Mouse (Mus musculus) neural tube, embryonic 13.5 days (tissue): ENCODE measurements around the gene Dolk. TPM values are rescaled to one million over a fixed set of nuclear protein-coding genes. Genes with fewer than 3 reads are reported as not detected.
A peak's percentile ranks its signal among the peaks of the same experiment; 100 is the strongest.

ENCODE experiments used
- ATAC-seq: fragments of 200-750 bp; cut with Nextera tagmentation; 2 replicates; pipeline ENCODE4 v1.8.0; 2017; ENCODE audit warnings: low read depth, mild to moderate bottlenecking, moderate TSS enrichment, moderate library complexity
- H3K27ac ChIP-seq: fragments of 300-500 bp; sonication (generic); replicated peaks from 2 replicates; pipeline ENCODE4 v1.5.1; 2015; ENCODE audit warnings: moderate library complexity, mild to moderate bottlenecking, inconsistent platforms
- H3K27me3 ChIP-seq: fragments of 300-500 bp; sonication (generic); 2 replicates; pipeline ENCODE4 v1.6.1; 2015; ENCODE audit warnings: mild to moderate bottlenecking, inconsistent platforms
- H3K36me3 ChIP-seq: fragments of 300-500 bp; sonication (generic); 2 replicates; pipeline ENCODE4 v1.6.1; 2015; ENCODE audit warnings: mild to moderate bottlenecking, inconsistent platforms
- H3K4me1 ChIP-seq: fragments of 300-500 bp; sonication (generic); replicated peaks from 2 replicates; pipeline ENCODE4 v1.6.1; 2015; ENCODE audit warnings: inconsistent platforms
- H3K4me2 ChIP-seq: fragments of 300-500 bp; sonication (generic); 2 replicates; pipeline ENCODE4 v1.6.1; 2015; ENCODE audit warnings: inconsistent platforms, mild to moderate bottlenecking, moderate library complexity
- H3K4me3 ChIP-seq: fragments of 300-500 bp; sonication (generic); 2 replicates; pipeline ENCODE4 v1.5.1; 2015; ENCODE audit warnings: mild to moderate bottlenecking, inconsistent platforms
- H3K9ac ChIP-seq: fragments of 300-500 bp; sonication (generic); 2 replicates; pipeline ENCODE4 v1.6.1; 2015; ENCODE audit warnings: moderate library complexity, mild to moderate bottlenecking, inconsistent platforms
- H3K9me3 ChIP-seq: fragments of 300-500 bp; sonication (generic); 2 replicates; pipeline ENCODE4 v1.6.1; 2016; ENCODE audit warnings: inconsistent platforms
- WGBS: fragments of 180-500 bp; shearing (Covaris S2); methylation state at CpG from one replicate; pipeline ENCODE4 v1.1.7; 2015; 5-methylcytosine and 5-hydroxymethylcytosine counted together
- polyA plus RNA-seq: library from polyadenylated mRNA; unstranded; fragments of >200 nt; fragmentation: Nextera tagmentation; extraction: Ambion mirVana; gene quantifications from 2 replicates; pipeline ENCODE4 v1.2.1, GENCODE M21; 2015

The Dolk gene
- polyA plus RNA-seq, 1 experiment from 2014 or later, result 33.1 TPM

DNA sequence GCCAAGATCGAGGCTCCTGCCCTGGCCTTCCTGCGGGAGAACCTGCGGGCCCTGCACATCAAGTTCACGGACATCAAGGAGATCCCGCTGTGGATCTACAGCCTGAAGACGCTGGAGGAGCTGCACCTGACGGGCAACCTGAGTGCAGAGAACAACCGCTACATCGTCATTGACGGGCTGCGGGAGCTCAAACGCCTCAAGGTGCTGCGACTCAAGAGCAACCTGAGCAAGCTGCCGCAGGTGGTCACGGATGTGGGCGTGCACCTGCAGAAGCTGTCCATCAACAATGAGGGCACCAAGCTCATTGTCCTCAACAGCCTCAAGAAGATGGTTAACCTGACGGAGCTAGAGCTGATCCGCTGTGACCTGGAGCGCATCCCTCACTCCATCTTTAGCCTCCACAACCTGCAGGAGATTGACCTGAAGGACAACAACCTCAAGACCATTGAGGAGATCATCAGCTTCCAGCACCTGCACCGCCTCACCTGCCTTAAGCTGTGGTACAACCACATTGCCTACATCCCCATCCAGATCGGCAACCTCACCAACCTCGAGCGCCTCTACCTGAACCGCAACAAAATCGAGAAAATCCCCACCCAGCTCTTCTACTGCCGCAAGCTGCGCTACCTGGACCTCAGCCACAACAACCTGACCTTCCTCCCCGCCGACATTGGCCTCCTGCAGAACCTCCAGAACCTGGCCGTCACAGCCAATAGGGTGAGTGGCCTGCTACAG is 29.4 kb downstream of the Dolk start:
- H3K27ac ChIP-seq, result no peak overlapping the region
- no peak overlapping the region for H3K4me2 ChIP-seq
- WGBS, result 96% methylated on average over 30 of the region's 30 CpGs
- no peak for ATAC-seq
- H3K4me3 ChIP-seq, result no peak overlapping the region
- H3K36me3 ChIP-seq, result peaks cover 83% of the 10 kb centered on the region
- H3K9ac ChIP-seq, result no peak overlapping the region
- H3K4me1 ChIP-seq, result peaks cover 26% of the 10 kb centered on the region
- no peaks in the 10 kb centered on the region for H3K27me3 ChIP-seq
- no peaks in the 10 kb centered on the region for H3K9me3 ChIP-seq

DNA sequence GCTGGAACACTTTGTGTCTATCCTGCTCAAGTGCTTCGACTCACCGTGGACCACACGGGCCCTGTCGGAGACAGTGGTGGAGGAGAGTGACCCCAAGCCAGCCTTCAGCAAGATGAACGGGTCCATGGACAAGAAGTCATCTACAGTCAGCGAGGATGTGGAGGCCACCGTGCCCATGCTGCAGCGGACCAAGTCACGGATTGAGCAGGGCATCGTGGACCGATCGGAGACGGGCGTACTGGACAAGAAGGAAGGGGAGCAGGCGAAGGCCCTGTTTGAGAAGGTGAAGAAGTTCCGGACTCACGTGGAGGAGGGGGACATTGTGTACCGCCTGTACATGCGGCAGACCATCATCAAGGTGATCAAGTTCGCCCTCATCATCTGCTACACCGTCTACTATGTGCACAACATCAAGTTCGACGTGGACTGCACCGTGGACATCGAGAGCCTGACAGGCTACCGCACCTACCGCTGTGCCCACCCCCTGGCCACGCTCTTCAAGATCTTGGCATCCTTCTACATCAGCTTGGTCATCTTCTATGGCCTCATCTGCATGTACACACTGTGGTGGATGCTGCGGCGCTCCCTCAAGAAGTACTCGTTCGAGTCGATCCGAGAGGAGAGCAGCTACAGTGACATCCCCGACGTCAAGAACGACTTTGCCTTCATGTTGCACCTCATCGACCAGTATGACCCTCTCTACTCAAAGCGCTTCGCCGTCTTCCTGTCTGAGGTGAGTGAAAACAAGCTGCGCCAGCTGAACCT is 30.3 kb downstream of the Dolk start:
- peaks cover 29% of the 10 kb centered on the region for H3K4me1 ChIP-seq
- WGBS, result 96% methylated on average over 42 of the region's 42 CpGs
- no peak for ATAC-seq
- H3K4me3 ChIP-seq, result no peak overlapping the region
- peaks cover 85% of the 10 kb centered on the region for H3K36me3 ChIP-seq
- no peak overlapping the region for H3K27ac ChIP-seq
- no peak overlapping the region for H3K4me2 ChIP-seq
- H3K27me3 ChIP-seq, result no peaks in the 10 kb centered on the region
- H3K9me3 ChIP-seq, result no peaks in the 10 kb centered on the region
- no peak overlapping the region for H3K9ac ChIP-seq

DNA sequence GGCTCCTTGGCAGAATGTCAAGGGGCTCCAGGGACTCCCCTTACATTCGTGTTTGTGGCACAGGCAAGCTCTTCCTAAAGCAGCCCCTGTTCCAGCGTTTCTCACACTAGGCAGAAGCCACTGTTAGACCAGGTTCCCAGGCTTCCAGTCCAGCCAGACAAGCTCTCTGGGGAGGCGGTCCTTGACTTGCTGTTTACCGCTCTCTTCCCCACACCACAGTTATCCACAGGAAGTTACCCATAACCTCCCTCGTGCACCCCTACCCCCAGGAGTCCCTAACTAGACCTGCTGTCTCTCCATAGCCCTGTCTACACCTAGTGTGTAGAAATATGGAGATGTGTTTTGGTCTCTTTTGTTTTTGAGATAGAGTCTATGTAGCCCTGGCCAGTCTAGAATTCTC is 32.3 kb downstream of the Dolk start:
- Histone ChIP-seq H3K27me3 (no peaks in the 10 kb centered on the region), H3K4me2 (no peak overlapping the region), H3K4me3 (no peak overlapping the region), H3K9ac (no peak overlapping the region), H3K27ac (no peak overlapping the region), H3K4me1 (peaks cover 17% of the 10 kb centered on the region), H3K36me3 (peaks cover 81% of the 10 kb centered on the region), H3K9me3 (no peaks in the 10 kb centered on the region)
- no peak for ATAC-seq
- WGBS, result 84% methylated on average over 5 of the region's 5 CpGs

DNA sequence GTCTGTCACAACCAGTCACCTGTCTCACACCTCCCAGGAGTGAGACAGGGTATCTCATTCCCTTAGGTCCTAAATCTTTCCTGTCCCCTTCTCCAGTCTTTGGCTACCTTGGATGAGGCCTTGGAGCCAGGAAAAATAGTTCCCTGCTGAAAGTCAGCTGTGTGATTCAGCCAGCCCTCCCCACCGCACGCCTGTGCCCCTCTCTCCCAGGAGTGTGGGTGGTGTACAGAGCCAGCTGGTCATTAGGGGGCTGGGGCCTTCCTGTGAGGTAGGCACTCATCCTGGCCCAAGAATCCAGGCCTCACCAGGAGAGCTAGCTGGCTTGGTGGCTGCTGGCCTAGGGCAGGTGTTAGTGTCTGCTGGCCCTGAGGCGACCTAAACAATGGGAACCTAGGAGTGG is 33.6 kb downstream of the Dolk start:
- Histone ChIP-seq H3K36me3 (peaks cover 79% of the 10 kb centered on the region), H3K4me2 (no peak overlapping the region), H3K27me3 (no peaks in the 10 kb centered on the region), H3K9me3 (no peaks in the 10 kb centered on the region), H3K9ac (no peak overlapping the region), H3K4me1 (peaks cover 12% of the 10 kb centered on the region), H3K27ac (no peak overlapping the region), H3K4me3 (no peak overlapping the region)
- 87% methylated on average over 3 of the region's 3 CpGs for WGBS
- ATAC-seq, result no peak

DNA sequence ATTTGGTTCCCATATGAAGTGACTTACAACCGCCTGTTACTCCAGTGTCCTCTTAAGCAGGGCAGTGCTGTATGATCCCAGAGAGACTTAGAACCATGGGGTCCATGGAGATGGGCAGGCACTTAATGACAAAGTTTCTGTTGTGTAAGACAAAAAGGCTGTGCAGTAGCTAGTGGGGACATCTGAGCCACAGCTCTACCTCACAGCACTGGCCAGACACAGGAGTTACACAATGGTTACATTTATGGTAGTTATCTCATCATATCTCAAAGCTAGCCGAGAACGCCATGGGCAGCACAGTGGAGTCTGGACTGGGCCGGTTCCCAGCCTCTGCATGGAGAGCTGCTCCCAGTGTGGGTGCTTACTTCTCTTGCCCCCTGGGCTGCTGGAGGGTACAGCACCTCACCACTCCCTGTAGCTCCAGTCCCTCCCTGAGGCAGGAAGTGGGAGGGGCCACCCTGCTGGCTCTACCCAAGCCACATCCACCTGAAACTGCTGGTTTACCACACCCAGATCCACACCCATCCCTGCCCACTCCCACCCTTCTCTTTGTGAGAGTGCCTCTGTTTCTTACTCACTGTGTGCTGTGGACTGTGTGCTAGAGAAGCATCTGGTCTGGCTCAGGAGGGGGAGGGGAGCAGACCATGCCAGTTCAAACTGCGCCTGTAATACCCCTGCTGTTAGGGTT is 34.6 kb downstream of the Dolk start:
- 0 out of 2 replicates have a peak overlapping the region, but pooled peaks have one; percentile 5 for H3K9ac ChIP-seq
- H3K36me3 ChIP-seq, result peaks cover 69% of the 10 kb centered on the region
- ATAC-seq, result 0 out of 2 replicates have a peak, but pooled peaks have one; percentile 53
- H3K27ac ChIP-seq, result no peak overlapping the region
- no peak overlapping the region for H3K4me3 ChIP-seq
- peaks cover 12% of the 10 kb centered on the region for H3K4me1 ChIP-seq
- H3K27me3 ChIP-seq, result no peaks in the 10 kb centered on the region
- no peaks in the 10 kb centered on the region for H3K9me3 ChIP-seq
- 84% methylated on average over 5 of the region's 5 CpGs for WGBS
- H3K4me2 ChIP-seq, result no peak overlapping the region

DNA sequence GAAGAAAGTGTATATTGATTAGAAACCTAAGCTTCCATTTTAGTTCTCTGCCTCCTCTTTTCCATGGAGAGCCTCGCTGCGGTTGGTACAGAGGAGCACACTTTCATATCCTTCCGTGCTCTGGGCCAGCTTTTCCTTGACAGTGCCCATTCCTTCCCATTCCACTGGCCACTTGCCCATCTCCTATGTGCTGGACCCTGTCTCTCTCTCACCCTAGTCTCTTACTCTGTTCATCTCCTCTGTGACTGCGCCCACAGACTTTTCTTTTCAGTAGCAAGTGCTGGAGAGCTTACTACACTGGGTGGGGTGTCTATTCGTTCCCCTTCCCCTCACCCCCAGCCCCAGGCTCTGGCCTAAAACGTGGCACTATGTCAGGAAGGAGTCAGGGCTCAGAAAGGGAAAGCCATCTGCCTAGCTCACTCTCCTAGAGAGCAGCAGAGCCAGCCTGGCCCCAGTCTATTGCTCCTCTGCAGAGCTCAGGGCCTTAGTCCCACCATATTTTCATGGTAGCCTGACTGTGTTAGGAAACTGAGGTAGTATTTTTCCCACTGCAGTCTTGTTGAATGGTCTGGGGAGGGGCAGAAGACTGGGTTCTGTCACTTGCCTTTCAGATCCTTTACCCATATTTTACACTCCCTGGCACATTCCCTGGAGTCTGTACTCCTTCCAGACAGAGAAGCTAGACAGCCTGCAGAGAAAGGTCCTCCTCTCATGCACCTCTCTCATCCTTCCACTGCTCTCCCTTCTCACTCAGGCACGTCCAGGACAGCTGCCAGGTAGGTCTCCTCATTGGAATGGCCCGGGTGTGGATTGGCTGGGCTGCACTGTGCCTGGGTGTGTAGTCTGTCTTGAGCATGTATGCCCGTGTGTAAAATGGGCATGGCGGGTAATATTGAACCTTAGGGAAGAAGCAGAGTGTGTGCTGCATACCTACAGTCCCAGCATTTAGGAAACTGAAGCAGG is 35.7 kb downstream of the Dolk start:
- no peak overlapping the region for H3K4me2 ChIP-seq
- no peaks in the 10 kb centered on the region for H3K27me3 ChIP-seq
- peaks cover 64% of the 10 kb centered on the region for H3K36me3 ChIP-seq
- 88% methylated on average over 10 of the region's 10 CpGs for WGBS
- H3K9me3 ChIP-seq, result no peaks in the 10 kb centered on the region
- no peak overlapping the region for H3K27ac ChIP-seq
- H3K9ac ChIP-seq, result no peak overlapping the region
- H3K4me3 ChIP-seq, result no peak overlapping the region
- ATAC-seq, result no peak
- peaks cover 12% of the 10 kb centered on the region for H3K4me1 ChIP-seq

DNA sequence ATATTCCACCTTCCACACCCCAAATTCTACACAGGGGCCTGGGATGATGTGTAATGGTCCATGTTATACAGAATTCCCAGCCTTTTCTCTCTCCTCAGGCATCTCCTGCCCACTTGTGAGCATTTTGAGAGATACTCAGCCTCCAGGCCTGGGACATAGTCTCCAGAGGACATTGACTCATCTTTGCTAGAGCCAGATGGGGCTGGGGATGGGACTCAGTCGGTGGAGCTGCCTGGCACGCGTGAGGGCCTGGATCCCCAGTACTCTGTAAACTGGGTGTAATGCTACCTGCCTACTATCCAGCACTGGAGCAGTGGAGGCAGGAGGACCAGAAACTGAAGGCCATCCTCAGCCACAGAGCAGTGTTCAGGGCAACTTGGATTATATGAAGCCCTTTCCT is 37.0 kb downstream of the Dolk start:
- no peak overlapping the region for H3K27ac ChIP-seq
- WGBS, result 86% methylated on average over 3 of the region's 3 CpGs
- no peak overlapping the region for H3K4me2 ChIP-seq
- no peaks in the 10 kb centered on the region for H3K27me3 ChIP-seq
- peaks cover 15% of the 10 kb centered on the region for H3K4me1 ChIP-seq
- H3K4me3 ChIP-seq, result no peak overlapping the region
- H3K36me3 ChIP-seq, result peaks cover 66% of the 10 kb centered on the region
- H3K9ac ChIP-seq, result no peak overlapping the region
- no peaks in the 10 kb centered on the region for H3K9me3 ChIP-seq
- ATAC-seq, result no peak

DNA sequence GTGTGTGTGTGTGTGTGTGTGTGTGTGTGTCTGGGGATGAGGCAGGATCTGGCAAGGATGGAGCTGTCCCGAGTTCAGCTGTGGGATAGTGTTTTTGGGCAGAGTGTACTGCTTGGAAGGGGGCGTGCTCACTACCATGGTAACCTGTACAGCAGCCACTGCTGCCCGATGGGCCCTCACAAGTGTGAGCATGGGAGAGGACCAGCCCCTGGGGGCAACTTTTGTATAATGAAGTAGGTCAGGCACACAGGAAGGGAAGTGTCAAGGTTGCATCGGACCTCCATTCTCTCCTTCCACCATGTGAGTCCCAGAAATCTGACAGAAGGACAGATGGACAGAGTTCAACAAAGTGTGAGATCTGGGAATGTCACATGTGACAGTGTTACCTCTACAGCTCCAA is 38.5 kb downstream of the Dolk start:
- H3K36me3 ChIP-seq, result peaks cover 74% of the 10 kb centered on the region
- H3K4me3 ChIP-seq, result no peak overlapping the region
- no peaks in the 10 kb centered on the region for H3K27me3 ChIP-seq
- no peak overlapping the region for H3K9ac ChIP-seq
- peaks cover 22% of the 10 kb centered on the region for H3K4me1 ChIP-seq
- no peak overlapping the region for H3K4me2 ChIP-seq
- H3K9me3 ChIP-seq, result no peaks in the 10 kb centered on the region
- WGBS, result 71% methylated on average over 4 of the region's 4 CpGs
- no peak for ATAC-seq
- H3K27ac ChIP-seq, result no peak overlapping the region

DNA sequence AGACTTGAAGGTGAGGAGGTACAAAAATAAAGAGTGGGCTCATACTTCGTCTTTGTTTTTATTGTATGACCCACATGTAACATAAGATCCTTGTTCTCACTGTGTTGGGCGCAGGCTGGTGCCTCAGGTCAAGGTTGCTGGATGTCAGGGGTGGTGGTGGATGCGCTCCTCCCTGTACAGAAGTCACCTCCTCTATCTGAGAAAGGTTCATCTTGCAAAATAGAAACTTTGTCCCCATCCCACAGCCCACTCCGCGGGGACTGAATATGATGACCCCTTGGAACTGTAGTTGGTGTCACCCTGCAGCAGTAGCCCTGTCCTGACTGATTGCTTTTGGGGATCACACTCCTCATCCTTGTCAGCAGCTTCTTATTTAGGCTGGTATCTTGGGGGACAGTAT is 39.1 kb downstream of the Dolk start:
- no peaks in the 10 kb centered on the region for H3K27me3 ChIP-seq
- H3K36me3 ChIP-seq, result peaks cover 73% of the 10 kb centered on the region
- no peak overlapping the region for H3K4me2 ChIP-seq
- no peak for ATAC-seq
- no peak overlapping the region for H3K9ac ChIP-seq
- H3K27ac ChIP-seq, result no peak overlapping the region
- 94% methylated on average over 5 of the region's 5 CpGs for WGBS
- no peak overlapping the region for H3K4me3 ChIP-seq
- peaks cover 23% of the 10 kb centered on the region for H3K4me1 ChIP-seq
- H3K9me3 ChIP-seq, result no peaks in the 10 kb centered on the region

DNA sequence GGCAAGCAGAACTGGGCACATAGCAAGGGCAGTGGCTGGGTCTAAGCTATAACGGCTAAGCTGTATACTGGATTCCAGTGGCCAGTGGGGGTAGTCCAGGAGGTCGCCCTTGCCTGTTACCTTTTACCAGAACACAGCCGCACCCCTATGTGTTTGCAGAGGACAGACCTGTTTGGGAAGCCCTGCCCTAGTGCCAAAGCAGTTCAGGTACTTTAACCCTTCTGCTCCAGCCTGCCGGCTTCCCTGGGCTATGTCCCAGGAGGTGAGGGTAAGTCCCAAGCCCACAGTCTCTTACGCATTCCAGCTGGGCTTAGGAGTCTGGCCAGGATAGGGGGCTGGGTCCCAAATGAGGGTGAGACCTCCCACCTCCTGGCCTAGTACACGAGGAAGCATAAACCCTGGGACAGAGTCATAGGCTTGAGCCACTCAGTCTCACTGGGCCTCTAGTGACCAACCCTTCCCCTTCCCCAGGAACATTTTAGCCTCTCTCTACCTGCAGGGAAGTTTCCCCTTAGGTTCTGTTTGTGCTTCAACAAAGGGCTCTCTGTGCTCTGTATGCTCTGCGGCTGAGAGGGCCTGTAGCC is 41.4 kb downstream of the Dolk start:
- H3K9ac ChIP-seq, result no peak overlapping the region
- H3K9me3 ChIP-seq, result no peaks in the 10 kb centered on the region
- no peak for ATAC-seq
- no peak overlapping the region for H3K4me2 ChIP-seq
- H3K27ac ChIP-seq, result no peak overlapping the region
- peaks cover 37% of the 10 kb centered on the region for H3K4me1 ChIP-seq
- peaks cover 74% of the 10 kb centered on the region for H3K36me3 ChIP-seq
- H3K27me3 ChIP-seq, result no peaks in the 10 kb centered on the region
- H3K4me3 ChIP-seq, result no peak overlapping the region
- WGBS, result 79% methylated on average over 7 of the region's 7 CpGs

DNA sequence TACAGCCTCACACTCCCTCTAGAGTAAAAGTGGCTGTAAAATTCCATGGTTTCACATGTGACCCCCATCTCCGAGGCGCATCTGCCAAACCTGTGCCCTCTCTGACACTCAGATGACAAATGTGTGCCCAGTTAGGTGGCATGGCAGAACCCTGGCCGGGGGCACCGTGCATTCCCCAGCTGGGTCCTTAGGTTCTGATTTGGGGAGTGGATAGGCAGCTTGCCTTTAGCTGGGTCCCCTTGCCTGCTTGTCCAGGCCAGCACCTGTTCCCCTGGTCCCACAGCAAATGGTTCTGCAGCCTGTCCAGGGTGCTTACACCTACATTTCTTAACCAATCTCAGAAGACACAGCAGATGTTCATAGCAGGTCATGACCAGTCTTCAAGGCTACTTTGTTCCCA is 42.7 kb downstream of the Dolk start:
- 86% methylated on average over 4 of the region's 4 CpGs for WGBS
- H3K27ac ChIP-seq, result no peak overlapping the region
- peaks cover 49% of the 10 kb centered on the region for H3K4me1 ChIP-seq
- no peaks in the 10 kb centered on the region for H3K27me3 ChIP-seq
- H3K36me3 ChIP-seq, result peaks cover 61% of the 10 kb centered on the region
- no peak overlapping the region for H3K9ac ChIP-seq
- no peak overlapping the region for H3K4me2 ChIP-seq
- no peak overlapping the region for H3K4me3 ChIP-seq
- no peak for ATAC-seq
- no peaks in the 10 kb centered on the region for H3K9me3 ChIP-seq
